Mouse (Mus musculus): ENCODE results near the gene Agbl1. TPM values are rescaled to one million over a fixed set of nuclear protein-coding genes. Genes with fewer than 3 reads are reported as not detected.

The Agbl1 gene
- total and polyA plus RNA-seq, 3 experiments, result not detected

DNA sequence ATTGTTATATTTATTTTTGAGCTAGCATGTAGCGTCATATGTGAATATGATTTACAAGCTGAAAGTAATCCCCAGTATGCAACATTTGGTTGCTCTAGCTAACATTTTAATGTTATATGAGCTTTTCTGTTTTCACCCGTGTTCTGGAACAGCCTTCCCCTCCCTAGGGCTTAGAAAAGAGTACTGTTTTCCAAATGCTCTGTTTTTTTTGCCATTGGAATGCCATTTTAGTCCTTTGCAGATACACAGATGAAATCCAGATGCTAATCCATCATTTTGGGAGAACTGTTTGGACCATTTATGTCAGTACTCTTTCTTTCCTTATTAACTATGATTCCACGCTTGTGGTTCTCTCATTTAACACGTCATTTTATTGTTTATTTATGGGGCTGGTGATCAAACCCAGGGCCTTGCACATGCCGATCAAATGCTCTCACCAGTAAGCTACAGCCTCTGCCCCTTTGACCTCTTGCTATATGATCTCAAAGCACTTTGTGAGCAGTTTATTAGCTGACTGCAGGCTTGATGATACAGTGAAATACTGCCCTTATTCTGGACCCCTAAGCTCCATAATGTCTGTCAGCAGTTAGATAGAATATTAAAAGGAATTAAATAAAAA is 547.7 kb downstream of the Agbl1 start:
- Histone ChIP-seq H3K9ac (ENCODE audit: insufficient read depth, low read depth) (no peak overlapping the region), H3K4me1 (ENCODE audit: control insufficient read depth in 1 of 2, insufficient read depth in 2 of 2) (no peaks in the 10 kb centered on the region), H3K4me3 (replicated peaks in 1 of 3; ENCODE audit: low read depth in 2 of 3, low read length in 2 of 3, poor library complexity in 1 of 3) (no peak overlapping the region), H3K79me2 (replicated peaks; ENCODE audit: control insufficient read depth, extremely low read depth, insufficient read depth, poor library complexity, severe bottlenecking) (no peaks in the 10 kb centered on the region), H3K27ac (ENCODE audit: insufficient read depth, low read depth) (no peak overlapping the region), H3K4me2 (ENCODE audit: insufficient read depth, low read depth, poor library complexity, severe bottlenecking) (no peak overlapping the region), H3K27me3 (replicated peaks) (peaks cover 8% of the 10 kb centered on the region), H3K36me3 (replicated peaks in 1 of 2; ENCODE audit: control insufficient read depth in 1 of 2, insufficient read depth in 1 of 2, low read length in 1 of 2) (no peaks in the 10 kb centered on the region), H3K9me3 (replicated peaks; ENCODE audit: low read length) (no peaks in the 10 kb centered on the region)
- in situ Hi-C loops (cut with MboI; ENCODE audit: low pct_ligation_motif_present, low pct_unique_long_range_greater_than_20kb, low sequenced_read_pairs) (no loop called here), dilution Hi-C loops (cut with MboI; ENCODE audit: extremely low pct_ligation_motif_present, extremely low pct_unique_long_range_greater_than_20kb, low sequenced_read_pairs) (no loop called here)
- TF ChIP-seq RCOR1 (conservative IDR thresholded peaks at IDR 0.05; ENCODE audit: low read depth, low read length), result no peak
- no peak for TF ChIP-seq ZC3H11A (IDR thresholded peaks at IDR 0.05; ENCODE audit: low read depth, low read length)
- no peak for TF ChIP-seq MAX (IDR thresholded peaks at IDR 0.05; ENCODE audit: low read length)
- DNase-seq (ENCODE audit: extremely low read depth), result no peak

DNA sequence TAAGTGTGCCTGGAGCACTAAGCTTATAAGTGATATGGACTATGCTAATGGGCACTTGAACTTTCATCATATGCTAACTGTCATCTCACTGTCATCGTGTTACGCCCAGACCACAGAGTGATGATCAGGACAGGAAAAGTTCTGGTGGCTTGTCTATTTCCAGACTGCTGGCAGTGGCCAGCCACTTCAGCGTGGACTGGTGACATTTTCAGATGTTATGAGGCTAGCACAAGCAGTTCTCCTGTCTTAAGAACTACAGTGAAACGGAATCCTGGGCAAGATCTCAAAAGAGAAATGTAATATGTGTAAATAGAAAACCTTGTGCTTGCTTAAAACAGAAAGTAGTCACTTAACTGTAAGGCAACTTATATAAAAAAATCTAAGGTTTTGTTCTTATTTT is 550.8 kb downstream of the Agbl1 start:
- dilution Hi-C loops (cut with MboI; ENCODE audit: extremely low pct_ligation_motif_present, extremely low pct_unique_long_range_greater_than_20kb, low sequenced_read_pairs) (no loop called here), in situ Hi-C loops (cut with MboI; ENCODE audit: low pct_ligation_motif_present, low pct_unique_long_range_greater_than_20kb, low sequenced_read_pairs) (no loop called here)
- Histone ChIP-seq H3K27me3 (replicated peaks) (peaks cover 8% of the 10 kb centered on the region), H3K4me1 (ENCODE audit: control insufficient read depth in 1 of 2, insufficient read depth in 2 of 2) (no peaks in the 10 kb centered on the region), H3K4me2 (ENCODE audit: insufficient read depth, low read depth, poor library complexity, severe bottlenecking) (no peak overlapping the region), H3K36me3 (replicated peaks in 1 of 2; ENCODE audit: control insufficient read depth in 1 of 2, insufficient read depth in 1 of 2, low read length in 1 of 2) (no peaks in the 10 kb centered on the region), H3K9me3 (replicated peaks; ENCODE audit: low read length) (no peaks in the 10 kb centered on the region), H3K4me3 (replicated peaks in 1 of 3; ENCODE audit: low read depth in 2 of 3, low read length in 2 of 3, poor library complexity in 1 of 3) (no peak overlapping the region), H3K9ac (ENCODE audit: insufficient read depth, low read depth) (no peak overlapping the region), H3K27ac (ENCODE audit: insufficient read depth, low read depth) (no peak overlapping the region), H3K79me2 (replicated peaks; ENCODE audit: control insufficient read depth, extremely low read depth, insufficient read depth, poor library complexity, severe bottlenecking) (no peaks in the 10 kb centered on the region)
- DNase-seq (ENCODE audit: extremely low read depth), result no peak
- no peak for TF ChIP-seq POLR2A (IDR thresholded peaks at IDR 0.05; ENCODE audit: low read depth, low read length)
- no peak for TF ChIP-seq TBP (conservative IDR thresholded peaks at IDR 0.05; ENCODE audit: low read depth, low read length)
- TF ChIP-seq IRF4 (IDR thresholded peaks at IDR 0.05; ENCODE audit: low read depth, low read length), result no peak
- no peak for TF ChIP-seq MAZ (IDR thresholded peaks at IDR 0.05; ENCODE audit: low read depth, low read length)

DNA sequence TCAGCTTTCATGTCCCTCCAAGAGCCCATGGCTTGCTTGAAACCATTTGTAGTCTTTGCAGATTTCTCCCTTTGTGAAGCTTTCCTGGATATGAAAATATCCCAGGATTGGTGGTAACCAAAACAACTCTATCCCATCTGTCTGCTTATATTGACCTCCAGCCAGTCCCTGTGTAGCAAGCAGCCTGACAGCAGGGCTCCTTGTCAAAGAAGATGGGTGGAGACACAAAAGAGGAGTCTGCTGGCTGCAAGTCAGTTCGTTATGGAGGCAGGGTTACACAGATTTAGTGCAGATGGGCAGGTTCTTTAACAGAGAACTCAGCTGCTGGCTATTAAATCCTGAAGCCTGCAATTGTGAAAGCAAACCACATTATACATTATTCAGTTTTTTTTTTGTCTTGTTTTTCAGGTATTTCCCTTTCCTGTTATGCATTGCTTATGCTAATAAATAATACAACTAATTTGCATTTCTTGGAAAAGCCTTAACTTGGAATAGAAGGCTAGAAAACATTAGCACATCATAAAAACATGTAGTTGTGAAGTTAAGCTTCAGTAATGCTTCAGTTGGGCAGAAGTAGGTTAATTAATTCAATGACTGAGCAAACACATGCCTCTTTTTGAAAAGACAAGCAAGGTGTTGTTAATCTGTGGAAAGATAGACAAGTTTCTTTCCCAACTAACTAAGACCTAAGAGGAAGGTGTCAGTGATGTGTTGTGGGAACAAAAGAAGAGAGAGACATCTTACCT is 559.0 kb downstream of the Agbl1 start:
- in situ Hi-C loops (cut with MboI; ENCODE audit: low pct_ligation_motif_present, low pct_unique_long_range_greater_than_20kb, low sequenced_read_pairs), result no loop called here

More for the DNA sequence above, 559.0 kb downstream of the Agbl1 start:
- no peak overlapping the region for H3K9ac ChIP-seq (ENCODE audit: insufficient read depth, low read depth)
- H3K27ac ChIP-seq (ENCODE audit: insufficient read depth, low read depth), result no peak overlapping the region
- no peak overlapping the region for H3K4me2 ChIP-seq (ENCODE audit: insufficient read depth, low read depth, poor library complexity, severe bottlenecking)
- TF ChIP-seq RAD21 (IDR thresholded peaks at IDR 0.05; ENCODE audit: low read depth, low read length), result no peak
- no peak for TF ChIP-seq SMC3 (IDR thresholded peaks at IDR 0.05; ENCODE audit: low read depth, low read length)
- no peaks in the 10 kb centered on the region for H3K9me3 ChIP-seq (replicated peaks; ENCODE audit: low read length)
- DNase-seq (ENCODE audit: extremely low read depth), result no peak
- dilution Hi-C loops (cut with MboI; ENCODE audit: extremely low pct_ligation_motif_present, extremely low pct_unique_long_range_greater_than_20kb, low sequenced_read_pairs), result no loop called here
- H3K4me1 ChIP-seq (ENCODE audit: control insufficient read depth in 1 of 2, insufficient read depth in 2 of 2), result no peaks in the 10 kb centered on the region
- H3K27me3 ChIP-seq (replicated peaks), result peaks cover 13% of the 10 kb centered on the region
- no peak overlapping the region for H3K4me3 ChIP-seq (replicated peaks in 1 of 3; ENCODE audit: low read depth in 2 of 3, low read length in 2 of 3, poor library complexity in 1 of 3)
- no peaks in the 10 kb centered on the region for H3K36me3 ChIP-seq (replicated peaks in 1 of 2; ENCODE audit: control insufficient read depth in 1 of 2, insufficient read depth in 1 of 2, low read length in 1 of 2)
- no peaks in the 10 kb centered on the region for H3K79me2 ChIP-seq (replicated peaks; ENCODE audit: control insufficient read depth, extremely low read depth, insufficient read depth, poor library complexity, severe bottlenecking)

Data from CH12.LX (cell line).